ENCODE assay signal across 21 mouse cellular contexts in the genomic region with DNA sequence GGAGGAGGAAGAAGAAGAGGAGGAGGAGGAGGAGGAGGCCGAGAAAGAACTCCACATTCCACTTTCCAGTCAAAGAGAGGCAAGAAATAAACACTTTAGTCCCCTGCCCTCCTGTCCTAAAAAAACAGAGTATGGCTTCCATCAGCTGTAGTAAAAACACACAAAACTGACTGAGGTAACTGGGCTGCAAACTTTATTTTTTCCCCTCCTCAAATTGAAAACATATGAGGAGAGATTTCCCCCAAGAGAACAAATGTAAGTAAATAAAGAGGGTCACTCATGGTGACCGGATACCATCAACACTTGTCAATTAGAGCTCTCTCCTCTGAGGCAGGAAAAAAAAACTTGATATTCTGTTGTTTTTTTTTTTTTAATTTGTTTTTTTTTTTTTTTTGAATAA.
A peak's percentile ranks its signal among the peaks of the same experiment; 100 is the strongest.
DNase-seq lines count a peak whose midpoint lies in the region; ATAC-seq lines count a peak whose summit lies in the region.
"Had no signal": no experiment of that assay in that cellular context is flagged by ENCODE, and none has a peak within 500 bp of the region (broad histone marks: within the 10 kb centered on the region; RNA-seq: fewer than 3 reads in every experiment).

No protein-coding gene starts in this region.

- ATAC-seq in limb, embryonic 12.5 days (ENCODE audit: insufficient number of reproducible peaks, insufficient read depth, low FRiP score, low TSS enrichment, low read depth) = no peak
- ATAC-seq in hindbrain, embryonic 14.5 days (ENCODE audit: low FRiP score) = no peak
- ATAC-seq: forebrain, embryonic 13.5 days; forebrain, postnatal 0 days; hindbrain, postnatal 0 days; intestine, embryonic 15.5 days had no signal

- no peak overlapping the region for H3K4me2 ChIP-seq in limb, embryonic 12.5 days
- H3K4me2 ChIP-seq in hindbrain, embryonic 14.5 days (replicated peaks) = no peak overlapping the region
- H3K4me2 ChIP-seq: forebrain, embryonic 13.5 days; hindbrain, embryonic 12.5 days; intestine, embryonic 15.5 days had no signal

- H3K4me1 ChIP-seq in limb, embryonic 12.5 days (replicated peaks) = peaks cover 24% of the 10 kb centered on the region
- peaks cover under 1% of the 10 kb centered on the region; the same call in 1 of the 2 replicates for H3K4me1 ChIP-seq in hindbrain, embryonic 14.5 days (replicated peaks; ENCODE audit: control insufficient read depth, insufficient read depth, low read length)
- H3K4me1 ChIP-seq: hindbrain, embryonic 12.5 days; intestine, embryonic 15.5 days had no signal

- no peak overlapping the region for H3K9ac ChIP-seq in limb, embryonic 12.5 days (replicated peaks)
- H3K9ac ChIP-seq in hindbrain, embryonic 14.5 days = no peak overlapping the region
- H3K9ac ChIP-seq: forebrain, embryonic 13.5 days; forebrain, postnatal 0 days; hindbrain, embryonic 12.5 days; intestine, embryonic 15.5 days had no signal

- no peaks in the 10 kb centered on the region for H3K9me3 ChIP-seq in limb, embryonic 12.5 days
- H3K9me3 ChIP-seq in hindbrain, embryonic 14.5 days (ENCODE audit: control insufficient read depth, low read length) = no peaks in the 10 kb centered on the region
- H3K9me3 ChIP-seq: forebrain, embryonic 13.5 days; heart, embryonic 10.5 days; hindbrain, embryonic 12.5 days; intestine, embryonic 15.5 days had no signal

- no peaks in the 10 kb centered on the region; the same call in 1 of the 2 replicates for H3K27me3 ChIP-seq in limb, embryonic 12.5 days
- H3K27me3 ChIP-seq in hindbrain, embryonic 14.5 days (ENCODE audit: control insufficient read depth, insufficient read depth, low read length) = no peaks in the 10 kb centered on the region
- H3K27me3 ChIP-seq: CH12.LX; forebrain, embryonic 13.5 days; hindbrain, embryonic 12.5 days; intestine, embryonic 15.5 days had no signal

- H3K36me3 ChIP-seq in limb, embryonic 12.5 days = peaks cover 12% of the 10 kb centered on the region; the same call in 1 of the 2 replicates
- no peaks in the 10 kb centered on the region for H3K36me3 ChIP-seq in hindbrain, embryonic 14.5 days (replicated peaks; ENCODE audit: control insufficient read depth, insufficient read depth)
- H3K36me3 ChIP-seq: intestine, embryonic 15.5 days had no signal

- 13% methylated on average over 2 of the region's 2 CpGs for WGBS in limb, embryonic 12.5 days
- 65% methylated on average over 2 of the region's 2 CpGs for WGBS in hindbrain, embryonic 14.5 days

- H3K27ac ChIP-seq in limb, embryonic 12.5 days = peak overlapping the region; percentile 41; the same call in 1 of the 2 replicates
- no peak overlapping the region for H3K27ac ChIP-seq in hindbrain, embryonic 14.5 days
- H3K27ac ChIP-seq: forebrain, embryonic 13.5 days; gastrocnemius, adult 2 months; heart, embryonic 10.5 days; hindbrain, embryonic 12.5 days; hindbrain, postnatal 0 days; intestine, embryonic 15.5 days had no signal

- H3K4me3 ChIP-seq in limb, embryonic 12.5 days (replicated peaks) = no peak overlapping the region
- no peak overlapping the region for H3K4me3 ChIP-seq in hindbrain, embryonic 14.5 days (replicated peaks; ENCODE audit: low read length)
- H3K4me3 ChIP-seq: forebrain, embryonic 13.5 days; gastrocnemius, adult 2 months; heart, embryonic 10.5 days; hindbrain, embryonic 12.5 days; intestine, embryonic 15.5 days had no signal

- DNase-seq in heart, adult 11 months = peak; percentile 7
- no peak for DNase-seq in heart, adult 8-10 months (ENCODE audit: low spot score)
- peak; percentile 55 for DNase-seq in forelimb bud, embryonic 11.5 days (ENCODE audit: low read depth, low spot score)
- no peak for DNase-seq in hindbrain, embryonic 14.5 days (ENCODE audit: low spot score)
- no peak for DNase-seq in cerebellum, postnatal 25 days
- DNase-seq: adrenal gland, adult 2 months; adrenal gland, postnatal 25 days; cerebellum, adult 18-20 months; cerebellum, postnatal 10 days; forebrain, postnatal 0 days; gastrocnemius, adult 2 months; gastrocnemius, postnatal 25 days; heart, postnatal 10 days; heart, postnatal 4 days had no signal

Comparison
In these comparisons a context has a peak if more than half of its experiments do, and no peak if none do; other contexts are left out.
1. DNase-seq: peak in heart, adult 11 months (single experiment) and forelimb bud, embryonic 11.5 days (single experiment); none in heart, adult 8-10 months (single experiment), hindbrain, embryonic 14.5 days (single experiment) and cerebellum, postnatal 25 days (0 of 2).